Mouse (Mus musculus) MEL (cell line): ENCODE data around the gene Bpifb9b. TPM values are rescaled to one million over a fixed set of nuclear protein-coding genes. Genes with fewer than 3 reads are reported as not detected.
"Not testable (repeated sequence)": the region's sequence is repeated elsewhere in the genome, so short reads cannot be mapped to it uniquely, and the experiment has no call there.

Experiments
- DNase-seq: peaks from one replicate; pipeline ENCODE4 v3.0.0; 2011; ENCODE audit warnings: low read depth, low spot score
- H3K27ac ChIP-seq: 2 replicates; pipeline ENCODE4 v1.5.1; 2012; ENCODE audit warnings: low read depth, mild to moderate bottlenecking, control low read depth, low read length, moderate library complexity; ENCODE audit not compliant: control insufficient read depth
- H3K27me3 ChIP-seq, 2 experiments: fragments of 150-350 bp in 1 of 2; sonication (generic) in 1 of 2; 2 replicates each; pipeline ENCODE4 v1.6.1; 2012; ENCODE audit warnings: low read length in 2 of 2, mild to moderate bottlenecking in 2 of 2, improper control_type of control experiment in 1 of 2, moderate library complexity in 1 of 2; ENCODE audit not compliant: insufficient read depth in 2 of 2, control insufficient read depth in 1 of 2
- H3K36me3 ChIP-seq, 2 experiments: 2 replicates each; pipeline ENCODE4 v1.6.1; 2012 to 2014; ENCODE audit warnings: low read length in 2 of 2, improper control_type of control experiment in 1 of 2, inconsistent platforms in 1 of 2, mild to moderate bottlenecking in 1 of 2; ENCODE audit not compliant: insufficient read depth in 2 of 2, control insufficient read depth in 1 of 2
- H3K4me1 ChIP-seq, 2 experiments: fragments of 150-350 bp in 1 of 2; sonication (generic) in 1 of 2; 2 replicates each; pipeline ENCODE4 v1.6.1; 2012; ENCODE audit warnings: low read length in 2 of 2, improper control_type of control experiment in 1 of 2, mild to moderate bottlenecking in 1 of 2; ENCODE audit not compliant: insufficient read depth in 2 of 2, control insufficient read depth in 1 of 2
- H3K4me3 ChIP-seq, 2 experiments: fragments of 150-350 bp in 1 of 2; sonication (generic) in 1 of 2; 2 replicates each; pipeline ENCODE4 v1.5.1; 2012; ENCODE audit warnings: low read depth in 2 of 2, low read length in 2 of 2, mild to moderate bottlenecking in 2 of 2, moderate library complexity in 2 of 2, control low read depth in 1 of 2, improper control_type of control experiment in 1 of 2; ENCODE audit not compliant: control insufficient read depth in 1 of 2, insufficient read depth in 1 of 2
- H3K79me2 ChIP-seq: 2 replicates; pipeline ENCODE4 v1.6.1; 2012; ENCODE audit warnings: mild to moderate bottlenecking, low read length, moderate library complexity; ENCODE audit not compliant: control insufficient read depth, poor library complexity, insufficient read depth
- H3K9ac ChIP-seq: 2 replicates; pipeline ENCODE4 v1.6.1; 2012; ENCODE audit warnings: low read depth, mild to moderate bottlenecking, control low read depth, low read length, moderate library complexity; ENCODE audit not compliant: control insufficient read depth, poor library complexity, severe bottlenecking
- H3K9me3 ChIP-seq: fragments of 150-350 bp; sonication (generic); replicated peaks from 2 replicates; pipeline ENCODE4 v1.6.1; 2012; ENCODE audit warnings: mild to moderate bottlenecking, low read length, improper control_type of control experiment, moderate library complexity; ENCODE audit not compliant: insufficient read depth
- BHLHE40 ChIP-seq: IDR thresholded peaks from 2 replicates; pipeline ENCODE4 v1.6.1; 2012; ENCODE audit warnings: low read depth, mild to moderate bottlenecking, inconsistent platforms, low read length, improper control_type of control experiment, borderline replicate concordance
- CHD2 ChIP-seq: IDR thresholded peaks from 2 replicates; pipeline ENCODE4 v1.6.1; 2011; ENCODE audit warnings: low read length, improper control_type of control experiment
- CTCF ChIP-seq, 3 experiments: IDR thresholded peaks in 2 of 3; conservative IDR thresholded peaks in 1 of 3; 2 replicates each; pipeline ENCODE4 v1.5.1; 2011 to 2012; ENCODE audit warnings: low read length in 3 of 3, low read depth in 2 of 3, mild to moderate bottlenecking in 2 of 3, improper control_type of control experiment in 1 of 3, inconsistent platforms in 1 of 3, mixed read lengths in 1 of 3, moderate library complexity in 1 of 3; ENCODE audit not compliant: control insufficient read depth in 1 of 3, insufficient read depth in 1 of 3, poor library complexity in 1 of 3, severe bottlenecking in 1 of 3
- E2F4 ChIP-seq: IDR thresholded peaks from 2 replicates; pipeline ENCODE4 v1.6.1; 2011; ENCODE audit warnings: low read depth, low read length, improper control_type of control experiment, borderline replicate concordance
- ELF1 ChIP-seq: IDR thresholded peaks from 2 replicates; pipeline ENCODE4 v1.6.1; 2014; ENCODE audit warnings: low read depth, mild to moderate bottlenecking, inconsistent platforms, low read length, improper control_type of control experiment, moderate library complexity
- ETS1 ChIP-seq: IDR thresholded peaks from 2 replicates; pipeline ENCODE4 v1.6.1; 2012; ENCODE audit warnings: low read depth, mild to moderate bottlenecking, inconsistent platforms, low read length, improper control_type of control experiment, moderate library complexity
- GATA1 ChIP-seq: IDR thresholded peaks from 2 replicates; pipeline ENCODE4 v1.6.1; 2011; ENCODE audit warnings: low read depth, low read length, improper control_type of control experiment
- HCFC1 ChIP-seq: IDR thresholded peaks from 2 replicates; pipeline ENCODE4 v1.6.1; 2012; ENCODE audit warnings: low read depth, mild to moderate bottlenecking, inconsistent platforms, low read length, improper control_type of control experiment, moderate library complexity
- KAT2A ChIP-seq: conservative IDR thresholded peaks from 2 replicates; pipeline ENCODE4 v1.6.1; 2012; ENCODE audit warnings: low read depth, low read length, improper control_type of control experiment, inconsistent platforms
- MAFK ChIP-seq: IDR thresholded peaks from 2 replicates; pipeline ENCODE4 v1.6.1; 2011; ENCODE audit warnings: low read depth, mild to moderate bottlenecking, low read length, improper control_type of control experiment, borderline replicate concordance
- MAX ChIP-seq: IDR thresholded peaks from 2 replicates; pipeline ENCODE4 v1.6.1; 2011; ENCODE audit warnings: low read length, improper control_type of control experiment
- MAZ ChIP-seq: IDR thresholded peaks from 2 replicates; pipeline ENCODE4 v1.6.1; 2012; ENCODE audit warnings: low read depth, mild to moderate bottlenecking, inconsistent platforms, low read length, improper control_type of control experiment
- MXI1 ChIP-seq: IDR thresholded peaks from 2 replicates; pipeline ENCODE4 v1.6.1; 2011; ENCODE audit warnings: mild to moderate bottlenecking, low read depth, low read length, improper control_type of control experiment
- MYC ChIP-seq: IDR thresholded peaks from 2 replicates; pipeline ENCODE4 v1.6.1; 2011; ENCODE audit warnings: low read depth, mild to moderate bottlenecking, low read length, improper control_type of control experiment, moderate library complexity
- NELFE ChIP-seq: IDR thresholded peaks from 2 replicates; pipeline ENCODE4 v1.6.1; 2011; ENCODE audit warnings: low read depth, low read length, improper control_type of control experiment
- RCOR1 ChIP-seq: IDR thresholded peaks from 2 replicates; pipeline ENCODE4 v1.6.1; 2012; ENCODE audit warnings: low read depth, mild to moderate bottlenecking, inconsistent platforms, low read length, improper control_type of control experiment
- SMC3 ChIP-seq: IDR thresholded peaks from 2 replicates; pipeline ENCODE4 v1.6.1; 2011; ENCODE audit warnings: low read depth, low read length, improper control_type of control experiment
- TAL1 ChIP-seq: IDR thresholded peaks from 2 replicates; pipeline ENCODE4 v1.6.1; 2012; ENCODE audit warnings: mild to moderate bottlenecking, inconsistent platforms, low read length, moderate library complexity, mixed read lengths
- TBP ChIP-seq: IDR thresholded peaks from 2 replicates; pipeline ENCODE4 v1.8.0; 2011; ENCODE audit warnings: low read depth, low read length, improper control_type of control experiment
- TCF12 ChIP-seq: IDR thresholded peaks from 2 replicates; pipeline ENCODE4 v1.6.1; 2014; ENCODE audit warnings: low read depth, mild to moderate bottlenecking, inconsistent platforms, low read length, improper control_type of control experiment, moderate library complexity
- UBTF ChIP-seq: IDR thresholded peaks from 2 replicates; pipeline ENCODE4 v1.6.1; 2012; ENCODE audit warnings: low read depth, mild to moderate bottlenecking, inconsistent platforms, low read length, improper control_type of control experiment, moderate library complexity, borderline replicate concordance; ENCODE audit not compliant: insufficient read depth
- USF1 ChIP-seq: IDR thresholded peaks from 2 replicates; pipeline ENCODE4 v1.6.1; 2014; ENCODE audit warnings: low read depth, mild to moderate bottlenecking, inconsistent platforms, low read length, improper control_type of control experiment, moderate library complexity
- USF2 ChIP-seq, 2 experiments: IDR thresholded peaks; 2 replicates each; pipeline ENCODE4 v1.6.1; 2011 to 2012; ENCODE audit warnings: improper control_type of control experiment in 2 of 2, low read length in 2 of 2, borderline replicate concordance in 1 of 2, inconsistent platforms in 1 of 2, low read depth in 1 of 2, mild to moderate bottlenecking in 1 of 2; ENCODE audit not compliant: insufficient read depth in 1 of 2
- ZNF384 ChIP-seq: IDR thresholded peaks from 2 replicates; pipeline ENCODE4 v1.6.1; 2012; ENCODE audit warnings: low read depth, mild to moderate bottlenecking, inconsistent platforms, low read length, improper control_type of control experiment
- polyA plus RNA-seq, 2 experiments: library from polyadenylated mRNA; stranded (reverse) in 1 of 2; unstranded in 1 of 2; fragments of >175 nt in 1 of 2; fragments of >200 nt in 1 of 2; gene quantifications; 2 replicates each; pipeline versions ENCODE4 v1.2.1 to v1.2.4; 2012; ENCODE audit warnings: low replicate concordance in 2 of 2, low read depth in 1 of 2; ENCODE audit not compliant: insufficient read length in 2 of 2, insufficient read depth in 1 of 2, missing spikeins in 1 of 2
- total RNA-seq: library from RNA; depleted of rRNA; stranded (reverse); fragments of 300-350 nt; gene quantifications from 2 replicates; pipeline ENCODE4 v1.2.3, GENCODE M21; 2012

Bpifb9b gene
- total and polyA plus RNA-seq, 3 experiments = not detected

- no peak overlapping the region for H3K4me3 ChIP-seq
- H3K9me3 ChIP-seq = no peaks in the 10 kb centered on the region
- peaks cover 0 to 3% of the 10 kb centered on the region in 2 experiments; a peak in 2 of 4 replicates for H3K36me3 ChIP-seq
- no peaks in the 10 kb centered on the region for H3K4me1 ChIP-seq
- H3K79me2 ChIP-seq = no peaks in the 10 kb centered on the region
- H3K27ac ChIP-seq = no peak overlapping the region
- H3K27me3 ChIP-seq = no peaks in the 10 kb centered on the region
- no peak for DNase-seq
- H3K9ac ChIP-seq = no peak overlapping the region
- no peak for TF ChIP-seq HCFC1
- no peak for TF ChIP-seq E2F4
- no peak for TF ChIP-seq ZNF384
- TF ChIP-seq NELFE = no peak
- no peak for TF ChIP-seq MAFK
- no peak for TF ChIP-seq CHD2
- TF ChIP-seq CTCF (IDR thresholded peaks at IDR 0.05 in 2 of 3, conservative IDR thresholded peaks at IDR 0.05 in 1 of 3; ENCODE audit: control insufficient read depth in 1 of 3, insufficient read depth in 1 of 3, low read depth in 2 of 3, low read length in 3 of 3, poor library complexity in 1 of 3, severe bottlenecking in 1 of 3) = no peak
- TF ChIP-seq RCOR1 = no peak
- no peak for TF ChIP-seq USF2 (IDR thresholded peaks at IDR 0.05; ENCODE audit: borderline replicate concordance in 1 of 2, insufficient read depth in 1 of 2, low read depth in 1 of 2, low read length in 2 of 2)
Measured at GRCm38 (mm10) chr2:154339356-154339755, 32.3 kb downstream of the Bpifb9b start.

- H3K27me3 ChIP-seq = no peaks in the 10 kb centered on the region
- H3K9me3 ChIP-seq = no peaks in the 10 kb centered on the region
- TF ChIP-seq ELF1 = no peak
- TF ChIP-seq TAL1 = no peak
- TF ChIP-seq BHLHE40 = no peak
- no peak for TF ChIP-seq MYC
- TF ChIP-seq ETS1 = no peak
- no peak for TF ChIP-seq KAT2A
- TF ChIP-seq MAZ = no peak
- no peak for TF ChIP-seq RCOR1
- no peak for TF ChIP-seq MAX
- no peak for TF ChIP-seq TCF12
- TF ChIP-seq MXI1 = no peak
- no peak for TF ChIP-seq CTCF (IDR thresholded peaks at IDR 0.05 in 2 of 3, conservative IDR thresholded peaks at IDR 0.05 in 1 of 3; ENCODE audit: control insufficient read depth in 1 of 3, insufficient read depth in 1 of 3, low read depth in 2 of 3, low read length in 3 of 3, poor library complexity in 1 of 3, severe bottlenecking in 1 of 3)
- no peak for TF ChIP-seq MAFK
- no peak for TF ChIP-seq GATA1
- TF ChIP-seq SMC3 = no peak
- TF ChIP-seq UBTF = no peak
- TF ChIP-seq TBP = no peak
- no peak for TF ChIP-seq E2F4
- no peak for TF ChIP-seq USF1
- no peak overlapping the region for H3K9ac ChIP-seq
- no peaks in the 10 kb centered on the region for H3K79me2 ChIP-seq
- H3K4me1 ChIP-seq = no peaks in the 10 kb centered on the region
- peaks cover 0 to 2% of the 10 kb centered on the region in 2 experiments; a peak in 2 of 4 replicates for H3K36me3 ChIP-seq
- H3K4me3 ChIP-seq = no peak overlapping the region
- no peak for DNase-seq
- no peak overlapping the region for H3K27ac ChIP-seq
Measured at GRCm38 (mm10) chr2:154348152-154348551, 41.1 kb downstream of the Bpifb9b start.

- DNase-seq, H3K4me3 ChIP-seq, H3K27ac ChIP-seq, H3K36me3 ChIP-seq, H3K27me3 ChIP-seq, H3K4me1 ChIP-seq, H3K79me2 ChIP-seq, H3K9ac ChIP-seq, H3K9me3 ChIP-seq: not testable (repeated sequence)
Measured at GRCm38 (mm10) chr2:154354000-154354425, 47.0 kb downstream of the Bpifb9b start.
